Mouse (Mus musculus) MN1 (cell line): ENCODE results near the gene Ints14.
"Not testable (repeated sequence)": the region's sequence is repeated elsewhere in the genome, so short reads cannot be mapped to it uniquely, and the experiment has no call there.

ENCODE experiments used
- DNase-seq: peaks from one replicate; pipeline ENCODE4 v3.0.0-alpha.2; 2016; ENCODE audit warnings: low spot score

Ints14 gene

GRCm38 (mm10) chr9:64952055-64952454 lies 8.7 kb upstream of the Ints14 start:
- DNase-seq: no peak

GRCm38 (mm10) chr9:64953190-64953589 lies 7.5 kb upstream of the Ints14 start:
- no peak for DNase-seq

GRCm38 (mm10) chr9:64956337-64956736 lies 4.4 kb upstream of the Ints14 start:
- no peak for DNase-seq

DNA sequence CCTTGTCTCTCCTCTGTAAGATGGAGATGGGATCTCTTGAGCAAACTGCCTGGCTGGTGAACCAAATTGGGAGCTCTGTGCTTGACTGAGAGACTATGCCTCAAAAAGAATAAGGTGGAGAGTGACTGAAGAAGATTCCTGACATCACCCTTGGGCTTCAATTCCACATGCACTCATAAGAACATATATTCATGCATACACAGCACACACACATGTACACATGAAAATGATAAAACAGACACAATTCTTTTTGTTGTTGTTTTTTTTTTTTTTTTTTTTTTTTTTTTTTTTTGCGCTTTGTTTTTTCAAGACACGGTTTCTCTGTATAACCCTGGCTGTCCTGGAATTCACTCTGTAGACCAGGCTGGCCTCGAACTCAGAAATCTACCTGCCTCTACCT lies 3.4 kb upstream of the Ints14 start:
- DNase-seq: no peak

GRCm38 (mm10) chr9:64960978-64961320 lies 244 bp downstream of the Ints14 start:
- DNase-seq: no peak

DNA sequence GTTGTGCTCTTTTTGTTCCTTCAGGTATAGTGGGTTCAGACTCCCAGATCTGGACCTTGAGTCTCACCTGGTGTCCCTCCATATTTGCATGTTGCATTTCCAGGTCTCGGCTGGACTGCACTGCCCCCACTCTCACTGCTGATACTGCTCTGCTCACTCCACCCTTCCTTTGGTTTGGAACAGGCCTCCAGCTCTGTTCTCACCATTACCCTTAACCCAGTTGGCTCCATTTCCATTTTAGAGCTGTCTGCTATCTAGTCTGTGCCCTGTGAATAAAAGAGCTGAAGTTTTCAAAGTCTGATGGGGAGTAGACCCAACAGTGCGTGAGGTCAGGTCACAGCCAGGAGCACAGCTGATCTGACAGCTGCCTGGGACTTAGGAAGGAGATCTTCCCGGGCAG lies 19.8 kb downstream of the Ints14 start:
- no peak for DNase-seq

- DNase-seq: no peak
Observed at GRCm38 (mm10) chr9:64981904-64982303, 21.2 kb downstream of the Ints14 start.

DNA sequence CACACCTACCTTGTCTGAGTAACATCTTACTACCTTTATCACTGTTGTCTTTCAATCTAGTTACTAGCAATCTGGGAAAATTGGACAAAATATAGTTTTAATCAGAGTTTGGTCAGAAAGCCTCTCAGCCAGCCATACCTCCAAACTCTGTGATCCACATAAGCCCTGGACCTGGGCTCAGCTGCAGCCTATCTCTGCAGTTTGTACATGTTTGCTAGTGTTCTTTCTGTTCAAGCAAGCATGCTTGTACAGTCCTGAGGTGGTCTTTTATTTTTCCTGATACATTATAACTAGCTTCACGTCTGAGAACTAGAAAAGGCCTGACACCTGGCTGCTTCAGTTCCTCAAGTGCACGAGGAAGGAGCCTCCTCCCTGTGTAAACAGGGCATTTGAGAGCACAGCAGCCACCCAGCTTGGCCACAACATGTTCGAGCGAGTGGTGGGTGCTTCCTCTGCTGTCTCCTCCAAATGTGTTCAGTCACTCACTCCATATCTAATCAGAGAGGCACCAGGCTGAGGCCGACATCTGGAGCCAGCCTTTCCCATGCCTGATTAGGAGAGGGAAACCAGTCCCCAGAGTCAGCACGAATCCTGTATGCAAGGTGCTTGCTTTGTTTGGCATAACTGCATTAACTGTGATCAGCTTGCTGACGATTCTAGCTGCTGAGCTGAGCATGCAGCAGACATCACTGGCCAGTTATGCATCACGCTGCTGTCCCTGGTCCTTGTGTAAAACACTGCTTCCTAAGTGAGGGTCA lies 24.5 kb downstream of the Ints14 start:
- peak; percentile 66 for DNase-seq

DNA sequence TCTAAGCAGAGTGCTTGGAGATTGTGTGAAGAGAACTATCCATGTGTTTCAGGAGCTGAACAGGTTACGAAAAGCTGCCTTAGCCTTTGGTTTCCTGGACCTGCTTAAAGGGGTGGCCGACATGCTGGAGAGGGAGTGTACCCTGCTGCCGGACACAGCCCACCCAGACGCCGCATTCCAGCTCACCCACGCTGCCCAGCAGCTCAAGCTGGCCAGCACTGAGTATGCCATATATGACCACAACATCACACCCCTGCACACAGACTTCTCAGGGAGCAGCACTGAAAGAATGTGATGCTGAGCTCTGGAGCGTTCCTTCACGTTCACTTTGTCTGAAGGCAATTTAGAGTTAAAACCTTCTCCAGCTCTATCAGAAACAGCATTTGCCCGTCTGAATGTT lies 25.1 kb downstream of the Ints14 start:
- DNase-seq: no peak

GRCm38 (mm10) chr9:64987651-64988050 lies 26.9 kb downstream of the Ints14 start:
- no peak for DNase-seq

DNA sequence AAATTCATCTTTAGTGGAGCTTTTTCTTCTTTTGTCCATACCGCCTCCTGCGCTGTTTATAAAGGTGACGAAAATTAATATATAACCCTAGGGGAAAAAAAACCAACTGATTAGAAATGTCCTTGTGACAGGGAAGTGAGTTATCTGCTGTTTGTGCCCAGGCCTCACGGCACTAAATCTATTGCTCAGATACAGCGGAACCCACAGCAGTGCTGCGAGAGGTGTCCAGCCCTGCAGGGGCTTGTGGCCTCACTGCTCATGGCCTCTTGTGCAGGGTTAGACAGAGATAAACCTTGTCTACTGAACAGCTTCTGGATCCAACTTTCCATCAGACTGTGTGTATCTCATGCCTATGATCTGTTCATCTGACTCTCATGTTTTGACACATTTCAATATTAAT lies 27.7 kb downstream of the Ints14 start:
- no peak for DNase-seq

- no peak for DNase-seq
Observed at GRCm38 (mm10) chr9:64990291-64990690, 29.6 kb downstream of the Ints14 start.

DNA sequence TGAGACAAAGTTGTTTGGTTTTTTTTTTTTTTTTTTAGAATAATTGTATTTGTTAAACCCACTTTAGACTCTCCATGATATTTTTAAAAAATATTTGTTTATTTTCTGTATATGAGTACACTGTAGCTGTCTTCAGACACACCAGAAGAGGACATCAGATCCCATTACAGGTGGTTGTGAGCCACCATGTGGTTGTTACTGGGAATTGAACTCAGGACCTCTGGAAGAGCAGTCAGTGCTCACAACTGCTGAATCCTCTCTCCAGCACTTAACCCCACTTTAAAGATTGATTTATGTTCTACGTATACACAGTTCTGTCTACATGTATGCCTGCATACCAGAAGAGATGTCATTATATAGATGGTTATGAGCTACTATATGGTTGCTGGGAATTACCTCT lies 34.8 kb downstream of the Ints14 start:
- not testable (repeated sequence) for DNase-seq

DNA sequence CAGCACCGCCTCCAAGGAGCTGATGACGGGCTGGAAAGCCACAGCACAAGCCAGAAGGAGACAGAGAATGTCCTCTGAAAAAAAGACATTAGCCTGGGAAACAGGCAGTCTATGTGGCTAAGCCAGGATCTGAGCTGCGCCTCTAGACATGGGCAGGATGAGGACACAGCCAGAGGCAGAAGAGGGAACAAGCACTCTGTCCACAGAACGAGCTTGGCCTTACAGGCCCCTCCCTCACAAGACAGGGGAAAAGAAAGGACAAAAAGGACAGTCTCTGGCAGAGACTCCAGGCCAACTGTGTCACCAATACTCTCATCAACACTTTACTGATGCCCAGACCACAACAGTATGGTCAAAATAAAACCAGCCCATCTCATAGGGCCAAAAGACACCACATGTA lies 40.8 kb downstream of the Ints14 start:
- DNase-seq: no peak

GRCm38 (mm10) chr9:65005737-65006136 lies 45.0 kb downstream of the Ints14 start:
- no peak for DNase-seq

- DNase-seq: peak; percentile 47
Observed at GRCm38 (mm10) chr9:65010632-65011031, 49.9 kb downstream of the Ints14 start.

- peak; percentile 39 for DNase-seq
Observed at GRCm38 (mm10) chr9:65011304-65011703, 50.6 kb downstream of the Ints14 start.

- peak; percentile 55 for DNase-seq
Observed at GRCm38 (mm10) chr9:65015461-65016222, 54.9 kb downstream of the Ints14 start.

DNA sequence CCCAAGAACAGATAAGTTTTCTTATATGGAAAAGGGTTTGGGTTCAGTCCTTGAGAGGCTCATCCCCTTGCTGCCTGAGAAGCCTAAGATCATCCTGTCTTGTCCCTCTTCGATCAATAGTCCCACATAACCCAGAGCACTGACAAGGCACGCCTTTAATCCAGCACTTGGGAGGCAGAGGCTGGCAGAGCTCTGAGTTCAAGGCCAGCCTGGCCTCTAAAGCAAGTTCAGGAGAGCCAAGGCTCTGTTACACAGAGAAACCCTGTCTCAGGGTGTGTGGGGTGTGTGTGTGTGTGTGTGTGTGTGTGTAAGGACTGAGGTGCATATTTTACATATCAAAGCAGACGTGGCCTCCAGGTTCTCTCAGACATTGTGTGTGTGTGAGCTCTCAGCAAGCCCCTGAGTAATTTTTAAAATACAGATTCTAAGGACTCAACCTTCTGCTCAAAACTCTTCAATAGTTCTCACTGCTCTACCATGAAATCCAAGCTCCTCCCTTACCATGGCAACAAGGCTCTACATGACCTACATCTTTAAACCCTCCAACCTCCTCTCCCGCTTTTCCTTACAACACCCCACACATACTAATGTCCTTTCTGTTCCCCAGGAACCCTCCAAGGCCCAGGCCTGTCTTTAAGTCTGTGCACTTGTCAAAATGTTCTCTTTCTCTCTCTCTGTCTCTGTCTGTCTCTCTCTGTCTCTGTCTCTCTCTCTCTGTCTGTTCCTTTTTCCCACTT lies 55.7 kb downstream of the Ints14 start:
- no peak for DNase-seq

DNA sequence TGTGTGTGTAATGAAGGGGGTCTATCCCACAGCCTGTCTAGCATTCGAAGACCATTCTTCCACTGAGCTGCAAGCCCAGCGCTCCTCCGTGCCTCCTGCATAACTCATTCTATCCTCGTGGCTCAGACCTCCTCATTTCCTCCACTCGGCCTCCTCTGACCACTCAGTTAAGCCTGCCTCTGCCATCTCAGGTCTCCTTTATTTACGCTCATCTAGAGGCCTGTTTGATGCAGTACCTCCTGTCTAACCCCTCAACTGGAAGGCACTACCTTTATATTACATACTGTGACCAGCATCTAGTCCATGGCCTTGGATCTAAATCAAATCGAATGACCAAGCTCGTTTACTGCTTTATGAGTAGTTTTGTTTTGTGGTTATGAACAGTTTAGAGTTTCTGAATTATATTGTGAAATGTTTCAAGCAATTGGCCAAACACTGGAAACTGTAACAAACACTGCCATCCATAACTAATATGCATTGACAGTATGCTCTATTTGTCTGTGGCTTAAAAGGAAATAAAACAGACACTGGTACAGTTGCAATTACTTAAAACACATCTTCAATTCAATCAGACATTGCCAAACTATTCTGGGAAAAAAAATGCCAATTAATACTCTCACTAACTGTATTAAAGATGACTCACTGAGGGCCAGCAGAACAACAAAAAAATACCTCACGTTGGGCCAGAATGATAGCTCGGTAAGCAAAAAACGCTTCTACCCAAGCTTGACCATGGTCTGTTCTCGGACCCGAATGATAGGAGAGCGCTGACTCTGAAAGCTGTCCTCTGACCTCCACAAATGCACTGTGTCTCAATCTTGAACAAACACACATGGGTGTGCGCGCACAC lies 56.5 kb downstream of the Ints14 start:
- DNase-seq: peak; percentile 61

GRCm38 (mm10) chr9:65017896-65018295 lies 57.2 kb downstream of the Ints14 start:
- peak; percentile 25 for DNase-seq

DNA sequence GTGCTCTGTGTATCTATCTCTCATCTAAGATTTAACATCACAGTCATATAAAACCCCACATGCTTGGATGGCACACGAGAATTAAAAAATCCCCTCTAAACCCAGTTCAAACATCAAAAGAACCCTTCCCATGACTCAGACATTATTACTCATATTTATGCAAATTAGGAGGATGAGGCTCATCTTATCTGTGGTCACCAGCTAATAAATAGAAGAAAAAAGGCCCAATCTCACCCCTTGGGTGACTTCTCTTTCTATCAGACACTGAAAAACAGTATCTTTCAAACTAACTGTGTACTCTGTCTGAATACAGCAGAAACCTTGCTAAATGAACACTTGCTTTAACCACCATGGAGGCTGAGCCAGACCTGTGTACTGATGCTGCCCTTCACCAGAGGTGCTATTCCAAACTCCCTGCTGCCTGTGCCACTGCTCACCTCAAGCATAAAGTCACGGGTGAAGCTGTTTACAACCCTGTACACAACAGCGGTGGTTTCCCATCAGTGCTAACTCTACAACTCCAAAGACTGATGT lies 58.0 kb downstream of the Ints14 start:
- DNase-seq: no peak
